Mouse (Mus musculus): ENCODE measurements around the gene Ucn.

DNA sequence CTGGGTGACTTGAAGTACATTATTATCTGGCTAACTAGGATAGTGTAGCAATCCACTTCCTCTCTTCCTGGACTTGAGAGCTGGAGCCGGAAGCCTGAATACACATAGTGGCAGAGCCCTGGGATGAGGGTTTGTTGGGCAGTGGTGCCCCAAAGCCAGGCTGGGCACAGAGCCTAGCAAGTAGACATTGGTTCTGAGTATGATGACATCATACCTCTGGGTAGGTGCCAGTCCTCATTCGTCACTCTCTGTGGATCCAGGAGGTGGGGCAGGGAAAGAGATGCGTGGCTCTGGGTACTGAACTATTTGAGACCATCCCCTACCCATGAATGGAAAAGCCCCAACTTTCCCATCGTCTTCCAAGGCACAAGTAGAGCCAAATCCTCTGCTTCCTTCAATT is 11.2 kb upstream of the Ucn start:
- TF ChIP-seq POLR2A (IDR thresholded peaks at IDR 0.05; ENCODE audit: control insufficient read depth in 1 of 2, insufficient read depth in 1 of 2, low read depth in 1 of 2, low read length in 2 of 2, poor library complexity in 1 of 2) (no peak), MAFK (IDR thresholded peaks at IDR 0.05; ENCODE audit: borderline replicate concordance, low read depth, low read length) (no peak)

Data from MEL (cell line).